Mouse (Mus musculus) neural tube, embryonic 11.5 days (tissue): Measurements from ENCODE around the gene Shc2. TPM values are rescaled to one million over a fixed set of nuclear protein-coding genes. Genes with fewer than 3 reads are reported as not detected.

Source experiments
- ATAC-seq: fragments of 200-750 bp; cut with Nextera tagmentation; 2 replicates; pipeline ENCODE4 v1.8.0; 2017; ENCODE audit warnings: moderate number of reproducible peaks, mild to moderate bottlenecking, moderate TSS enrichment, moderate library complexity; ENCODE audit not compliant: insufficient read depth, low FRiP score, low TSS enrichment
- DNase-seq: peaks from one replicate; pipeline ENCODE4 v3.0.0-alpha.2; 2015; ENCODE audit warnings: low spot score
- H3K27ac ChIP-seq: fragments of 300-500 bp; sonication (generic); 2 replicates; pipeline ENCODE4 v1.5.1; 2014; ENCODE audit warnings: low read depth, mild to moderate bottlenecking, low read length
- H3K27me3 ChIP-seq: fragments of 300-500 bp; sonication (generic); 2 replicates; pipeline ENCODE4 v1.6.1; 2014; ENCODE audit warnings: mild to moderate bottlenecking, low read length, mixed read lengths; ENCODE audit not compliant: control insufficient read depth, insufficient read depth
- H3K36me3 ChIP-seq: fragments of 300-500 bp; sonication (generic); 2 replicates; pipeline ENCODE4 v1.6.1; 2014; ENCODE audit warnings: mild to moderate bottlenecking, low read length, moderate library complexity, mixed read lengths; ENCODE audit not compliant: control insufficient read depth, insufficient read depth
- H3K4me1 ChIP-seq: fragments of 300-500 bp; sonication (generic); 2 replicates; pipeline ENCODE4 v1.6.1; 2014; ENCODE audit warnings: low read length, mixed read lengths; ENCODE audit not compliant: control insufficient read depth, insufficient read depth
- H3K4me2 ChIP-seq: fragments of 300-500 bp; sonication (generic); 2 replicates; pipeline ENCODE4 v1.6.1; 2014; ENCODE audit warnings: low read depth, mild to moderate bottlenecking, moderate library complexity
- H3K4me3 ChIP-seq: fragments of 300-500 bp; sonication (generic); 2 replicates; pipeline ENCODE4 v1.5.1; 2014; ENCODE audit warnings: low read depth, low read length
- H3K9ac ChIP-seq: fragments of 300-500 bp; sonication (generic); 2 replicates; pipeline ENCODE4 v1.6.1; 2014; ENCODE audit warnings: mild to moderate bottlenecking, low read length
- H3K9me3 ChIP-seq: fragments of 300-500 bp; sonication (generic); 2 replicates; pipeline ENCODE4 v1.6.1; 2016; ENCODE audit warnings: low read length; ENCODE audit not compliant: control insufficient read depth
- WGBS: fragments of 180-500 bp; shearing (Covaris S2); extraction: QIAGEN DNeasy Blood & Tissue Kit; methylation state at CpG from one replicate; pipeline ENCODE4 v1.1.7; 2014; 5-methylcytosine and 5-hydroxymethylcytosine counted together
- polyA plus RNA-seq: library from polyadenylated mRNA; unstranded; fragments of >200 nt; fragmentation: Nextera tagmentation; extraction: Ambion mirVana; gene quantifications from 2 replicates; pipeline ENCODE4 v1.2.1, GENCODE M21; 2014

Gene Shc2
- polyA plus RNA-seq, 1 experiment from 2014 or later = 23.1 TPM

DNA sequence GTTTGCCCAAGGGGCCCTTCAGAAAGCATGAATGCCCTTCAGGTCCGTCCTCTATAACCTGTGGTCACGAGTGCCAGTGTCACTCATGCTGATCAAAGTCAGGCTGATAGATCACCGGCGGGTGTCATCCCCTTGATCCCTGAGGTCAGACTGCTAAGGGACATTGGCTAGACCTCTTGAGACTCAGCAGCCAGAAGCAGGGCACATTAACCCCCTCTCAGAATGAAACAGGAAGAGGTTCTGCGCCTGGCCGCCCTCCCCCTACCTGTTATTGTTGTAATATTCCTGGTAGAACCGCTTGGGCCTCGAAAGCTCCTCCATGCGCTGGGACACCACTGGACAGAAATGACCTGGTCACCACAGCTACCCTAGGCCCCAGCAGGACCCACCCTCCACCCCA is 53.3 kb downstream of the Shc2 start:
- ATAC-seq (no peak), DNase-seq (no peak)
- Histone ChIP-seq H3K27ac (no peak overlapping the region), H3K36me3 (no peaks in the 10 kb centered on the region), H3K4me1 (no peaks in the 10 kb centered on the region), H3K27me3 (no peaks in the 10 kb centered on the region), H3K4me2 (no peak overlapping the region), H3K9ac (no peak overlapping the region), H3K4me3 (no peak overlapping the region), H3K9me3 (no peaks in the 10 kb centered on the region)
- WGBS = 81% methylated on average over 9 of the region's 9 CpGs

GRCm38 (mm10) chr10:79584021-79584420 is 53.7 kb downstream of the Shc2 start:
- 73% methylated on average over 7 of the region's 7 CpGs for whole genome bisulfite sequencing
- Histone ChIP-seq H3K27me3 (no peaks in the 10 kb centered on the region), H3K4me1 (no peaks in the 10 kb centered on the region), H3K9me3 (no peaks in the 10 kb centered on the region), H3K36me3 (no peaks in the 10 kb centered on the region), H3K27ac (no peak overlapping the region), H3K9ac (no peak overlapping the region), H3K4me3 (no peak overlapping the region), H3K4me2 (no peak overlapping the region)
- ATAC-seq = no peak
- no peak for DNase-seq

DNA sequence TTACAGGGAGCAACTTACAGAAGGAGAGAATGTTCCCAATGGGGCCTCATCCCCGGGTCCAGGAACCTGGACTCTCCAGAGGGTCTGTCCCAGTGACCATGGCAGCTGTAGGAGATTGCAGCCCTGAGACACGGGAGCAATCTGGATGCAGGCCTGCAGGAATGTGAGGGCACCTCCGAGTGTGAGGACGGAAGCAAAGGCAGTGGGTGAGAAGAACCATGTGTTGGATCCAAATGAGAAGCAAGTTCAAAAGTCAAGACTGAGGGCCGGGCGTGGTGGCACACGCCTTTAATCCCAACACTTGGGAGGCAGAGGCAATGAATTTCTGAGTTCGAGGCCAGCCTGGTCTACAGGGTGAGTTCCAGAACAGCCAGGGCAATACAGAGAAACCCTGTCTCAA is 56.2 kb downstream of the Shc2 start:
- no peaks in the 10 kb centered on the region for H3K4me1 ChIP-seq
- H3K9me3 ChIP-seq = no peaks in the 10 kb centered on the region
- H3K27me3 ChIP-seq = no peaks in the 10 kb centered on the region
- no peak overlapping the region for H3K4me2 ChIP-seq
- DNase-seq (no peak), ATAC-seq (no peak)
- H3K9ac ChIP-seq = no peak overlapping the region
- H3K27ac ChIP-seq = no peak overlapping the region
- no peak overlapping the region for H3K4me3 ChIP-seq
- 86% methylated on average over 8 of the region's 8 CpGs for whole genome bisulfite sequencing
- no peaks in the 10 kb centered on the region for H3K36me3 ChIP-seq

- Histone ChIP-seq H3K4me1 (no peaks in the 10 kb centered on the region), H3K9ac (no peak overlapping the region), H3K4me2 (no peak overlapping the region), H3K36me3 (no peaks in the 10 kb centered on the region), H3K27ac (no peak overlapping the region), H3K27me3 (no peaks in the 10 kb centered on the region), H3K9me3 (no peaks in the 10 kb centered on the region), H3K4me3 (no peak overlapping the region)
- WGBS = 35% methylated on average over 6 of the region's 6 CpGs
- ATAC-seq = no peak
- DNase-seq = peak; percentile 70
These were observed 56.9 kb downstream of the Shc2 start for GRCm38 (mm10) chr10:79580811-79581210.

DNA sequence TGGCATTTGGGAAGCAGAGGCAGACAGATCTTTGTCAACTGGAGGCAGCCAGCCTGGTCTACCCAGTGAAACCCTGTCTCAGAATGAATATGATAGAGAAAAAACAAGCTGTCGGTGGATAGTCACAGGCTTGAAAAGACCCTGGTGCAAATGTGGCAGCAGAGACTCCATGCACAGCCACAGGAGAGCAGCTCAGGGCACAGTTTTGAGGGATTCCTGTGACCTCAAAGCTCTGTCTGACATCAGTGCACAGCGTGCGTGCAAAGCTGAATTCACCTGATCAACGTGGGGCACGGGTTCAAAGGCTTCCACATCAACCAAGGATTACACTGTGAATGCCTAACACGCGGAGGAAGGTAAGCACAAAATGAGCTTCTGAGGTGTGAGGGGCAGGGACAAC is 57.4 kb downstream of the Shc2 start:
- Histone ChIP-seq H3K4me3 (no peak overlapping the region), H3K27me3 (no peaks in the 10 kb centered on the region), H3K9me3 (no peaks in the 10 kb centered on the region), H3K27ac (no peak overlapping the region), H3K4me2 (no peak overlapping the region), H3K9ac (no peak overlapping the region), H3K36me3 (no peaks in the 10 kb centered on the region), H3K4me1 (no peaks in the 10 kb centered on the region)
- 70% methylated on average over 7 of the region's 7 CpGs for WGBS
- DNase-seq (no peak), ATAC-seq (no peak)

DNA sequence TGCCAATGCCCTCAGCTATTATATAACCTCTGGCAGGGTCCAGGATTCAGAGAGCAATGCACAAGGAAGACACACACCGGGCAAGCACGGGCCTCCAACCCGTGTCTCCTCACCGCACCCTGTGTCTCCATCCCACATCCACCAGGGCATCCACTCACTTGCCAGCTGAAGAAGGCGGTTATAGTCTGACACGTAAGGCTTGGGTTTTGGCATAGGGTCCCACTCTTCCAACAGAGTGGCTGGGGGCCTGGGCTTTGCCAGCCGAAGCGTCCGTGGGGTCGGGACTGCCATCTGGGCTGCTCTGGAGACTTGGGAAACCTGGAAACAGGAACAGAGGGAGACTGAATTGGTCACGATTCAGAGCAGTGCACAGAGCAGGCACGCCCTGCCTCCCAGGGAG is 57.9 kb downstream of the Shc2 start:
- no peak for DNase-seq

GRCm38 (mm10) chr10:79578891-79579290 is 58.8 kb downstream of the Shc2 start:
- H3K9ac ChIP-seq = no peak overlapping the region
- no peak overlapping the region for H3K4me3 ChIP-seq
- ATAC-seq = no peak
- 86% methylated on average over 7 of the region's 7 CpGs for WGBS
- no peaks in the 10 kb centered on the region for H3K4me1 ChIP-seq
- H3K36me3 ChIP-seq = no peaks in the 10 kb centered on the region
- H3K9me3 ChIP-seq = no peaks in the 10 kb centered on the region
- H3K4me2 ChIP-seq = no peak overlapping the region
- H3K27ac ChIP-seq = no peak overlapping the region
- H3K27me3 ChIP-seq = no peaks in the 10 kb centered on the region
- DNase-seq = no peak

More for the DNA sequence above, 57.9 kb downstream of the Shc2 start:
- Histone ChIP-seq H3K4me3 (no peak overlapping the region), H3K9me3 (no peaks in the 10 kb centered on the region), H3K9ac (no peak overlapping the region), H3K36me3 (no peaks in the 10 kb centered on the region), H3K4me1 (no peaks in the 10 kb centered on the region), H3K27me3 (no peaks in the 10 kb centered on the region), H3K4me2 (no peak overlapping the region), H3K27ac (no peak overlapping the region)
- 84% methylated on average over 12 of the region's 12 CpGs for whole genome bisulfite sequencing
- no peak for ATAC-seq

- no peaks in the 10 kb centered on the region for H3K4me1 ChIP-seq
- H3K9me3 ChIP-seq = no peaks in the 10 kb centered on the region
- H3K27me3 ChIP-seq = no peaks in the 10 kb centered on the region
- no peak overlapping the region for H3K4me2 ChIP-seq
- no peak overlapping the region for H3K9ac ChIP-seq
- H3K27ac ChIP-seq = no peak overlapping the region
- 64% methylated on average over 9 of the region's 9 CpGs for WGBS
- no peak for ATAC-seq
- no peak overlapping the region for H3K4me3 ChIP-seq
- no peak for DNase-seq
- no peaks in the 10 kb centered on the region for H3K36me3 ChIP-seq
These were observed 59.4 kb downstream of the Shc2 start for GRCm38 (mm10) chr10:79578276-79578675.

DNA sequence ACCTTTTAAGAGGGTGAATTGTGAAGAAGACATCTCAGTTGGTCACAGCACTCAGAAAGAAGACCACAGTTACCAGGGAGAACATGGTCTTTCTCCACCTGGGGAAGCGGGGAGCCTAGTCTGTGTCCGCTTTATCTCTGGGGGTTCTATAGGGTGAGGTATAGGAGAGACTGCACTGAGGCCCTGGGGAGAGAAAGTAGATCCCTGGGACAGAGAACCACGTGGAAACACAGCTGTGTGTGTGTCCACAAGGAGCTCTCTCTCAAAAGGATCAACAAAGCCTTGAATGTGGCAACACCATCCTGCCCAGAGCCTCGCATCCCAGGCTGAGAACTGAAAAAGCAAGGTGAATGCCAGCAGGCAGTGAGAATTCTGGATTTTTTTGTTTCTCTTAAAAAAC is 60.3 kb downstream of the Shc2 start:
- Histone ChIP-seq H3K27me3 (no peaks in the 10 kb centered on the region), H3K9me3 (no peaks in the 10 kb centered on the region), H3K4me3 (no peak overlapping the region), H3K4me2 (no peak overlapping the region), H3K36me3 (no peaks in the 10 kb centered on the region), H3K9ac (no peak overlapping the region), H3K27ac (no peak overlapping the region), H3K4me1 (no peaks in the 10 kb centered on the region)
- DNase-seq (no peak), ATAC-seq (no peak)
- WGBS = 68% methylated on average over 4 of the region's 4 CpGs
